Mouse (Mus musculus) small intestine, adult 2 months (tissue): ENCODE results near the gene C87436. TPM values are rescaled to one million over a fixed set of nuclear protein-coding genes. Genes with fewer than 3 reads are reported as not detected.
A peak's percentile ranks its signal among the peaks of the same experiment; 100 is the strongest.

Experiments used
- H3K27ac ChIP-seq: fragments of 200-500 bp; 2 replicates; pipeline ENCODE4 v1.5.1; 2012; ENCODE audit warnings: low read depth, low read length, control low read depth, inconsistent platforms; ENCODE audit not compliant: insufficient read depth
- H3K27me3 ChIP-seq: fragments of 200-500 bp; 2 replicates; pipeline ENCODE4 v1.6.1; 2012; ENCODE audit warnings: mild to moderate bottlenecking, moderate library complexity, low read length, inconsistent platforms; ENCODE audit not compliant: control insufficient read depth, insufficient read depth
- H3K36me3 ChIP-seq: fragments of 200-500 bp; 2 replicates; pipeline ENCODE4 v1.6.1; 2012; ENCODE audit warnings: mild to moderate bottlenecking, low read length, control low read depth, inconsistent platforms; ENCODE audit not compliant: control insufficient read depth, insufficient read depth
- H3K4me1 ChIP-seq: fragments of 200-500 bp; 2 replicates; pipeline ENCODE4 v1.6.1; 2012; ENCODE audit warnings: low read length, inconsistent platforms, mixed read lengths; ENCODE audit not compliant: control insufficient read depth, insufficient read depth, insufficient read length
- H3K4me3 ChIP-seq: fragments of 200-500 bp; 2 replicates; pipeline ENCODE4 v1.5.1; 2012; ENCODE audit warnings: low read depth, mild to moderate bottlenecking, control low read depth, inconsistent platforms, low read length, moderate library complexity
- CTCF ChIP-seq: fragments of 200-500 bp; IDR thresholded peaks from 2 replicates; pipeline ENCODE4 v1.5.1; 2012; ENCODE audit warnings: low read depth, mild to moderate bottlenecking, control low read depth, inconsistent platforms, low read length, moderate library complexity, mixed read lengths; ENCODE audit not compliant: insufficient replicate concordance, insufficient read length; ENCODE audit errors: extremely low read depth
- POLR2A ChIP-seq: fragments of 200-500 bp; IDR thresholded peaks from 2 replicates; pipeline ENCODE4 v1.6.1; 2012; ENCODE audit warnings: low read depth, mild to moderate bottlenecking, control low read depth, inconsistent platforms, low read length, moderate library complexity
- WGBS: fragments of 180-500 bp; shearing (Covaris S2); methylation state at CpG from one replicate; pipeline ENCODE4 v1.1.7; 2018; 5-methylcytosine and 5-hydroxymethylcytosine counted together
- polyA plus RNA-seq: library from polyadenylated mRNA; depleted of rRNA; stranded (reverse); fragments of >200 nt; gene quantifications from 2 replicates; pipeline ENCODE4 v1.2.3, GENCODE M21; 2012

C87436 gene
- polyA plus RNA-seq, 1 experiment = 4.1 TPM

GRCm38 (mm10) chr6:86446927-86447568, 8.9 kb downstream of the C87436 start:
- no peaks in the 10 kb centered on the region for H3K27me3 ChIP-seq
- H3K4me1 ChIP-seq = no peaks in the 10 kb centered on the region
- H3K4me3 ChIP-seq = no peak overlapping the region
- peaks cover 43% of the 10 kb centered on the region for H3K36me3 ChIP-seq
- TF ChIP-seq CTCF = no peak
- no peak for TF ChIP-seq POLR2A
- 61% methylated on average over 1 of the region's 1 CpGs for WGBS
- no peak overlapping the region for H3K27ac ChIP-seq

- Histone ChIP-seq H3K4me1 (no peaks in the 10 kb centered on the region), H3K4me3 (no peak overlapping the region), H3K27me3 (no peaks in the 10 kb centered on the region), H3K36me3 (peaks cover 46% of the 10 kb centered on the region), H3K27ac (no peak overlapping the region)
- no peak for TF ChIP-seq POLR2A
- TF ChIP-seq CTCF = no peak
- 88% methylated on average over 3 of the region's 3 CpGs for WGBS
Observed at GRCm38 (mm10) chr6:86456727-86457126, 18.6 kb downstream of the C87436 start.

- Histone ChIP-seq H3K36me3 (peaks cover 30% of the 10 kb centered on the region), H3K4me1 (no peaks in the 10 kb centered on the region), H3K27me3 (no peaks in the 10 kb centered on the region), H3K4me3 (no peak overlapping the region), H3K27ac (no peak overlapping the region)
- TF ChIP-seq POLR2A (no peak), CTCF (no peak)
- WGBS = 92% methylated on average over 3 of the region's 3 CpGs
Observed at GRCm38 (mm10) chr6:86463079-86463478, 24.9 kb downstream of the C87436 start.

GRCm38 (mm10) chr6:86471317-86471716, 33.1 kb downstream of the C87436 start:
- H3K27me3 ChIP-seq = no peaks in the 10 kb centered on the region
- peaks cover 12% of the 10 kb centered on the region for H3K4me1 ChIP-seq
- WGBS = 64% methylated on average over 3 of the region's 3 CpGs
- H3K4me3 ChIP-seq = no peak overlapping the region
- H3K36me3 ChIP-seq = peaks cover 8% of the 10 kb centered on the region; the same call in 1 of the 2 replicates
- H3K27ac ChIP-seq = peak overlapping the region; percentile 84
- no peak for TF ChIP-seq CTCF
- no peak for TF ChIP-seq POLR2A

GRCm38 (mm10) chr6:86471760-86472099, 33.6 kb downstream of the C87436 start:
- 4% methylated on average over 9 of the region's 9 CpGs for WGBS
- TF ChIP-seq POLR2A (no peak), CTCF (no peak)
- H3K36me3 ChIP-seq = peaks cover 8% of the 10 kb centered on the region; the same call in 1 of the 2 replicates

DNA sequence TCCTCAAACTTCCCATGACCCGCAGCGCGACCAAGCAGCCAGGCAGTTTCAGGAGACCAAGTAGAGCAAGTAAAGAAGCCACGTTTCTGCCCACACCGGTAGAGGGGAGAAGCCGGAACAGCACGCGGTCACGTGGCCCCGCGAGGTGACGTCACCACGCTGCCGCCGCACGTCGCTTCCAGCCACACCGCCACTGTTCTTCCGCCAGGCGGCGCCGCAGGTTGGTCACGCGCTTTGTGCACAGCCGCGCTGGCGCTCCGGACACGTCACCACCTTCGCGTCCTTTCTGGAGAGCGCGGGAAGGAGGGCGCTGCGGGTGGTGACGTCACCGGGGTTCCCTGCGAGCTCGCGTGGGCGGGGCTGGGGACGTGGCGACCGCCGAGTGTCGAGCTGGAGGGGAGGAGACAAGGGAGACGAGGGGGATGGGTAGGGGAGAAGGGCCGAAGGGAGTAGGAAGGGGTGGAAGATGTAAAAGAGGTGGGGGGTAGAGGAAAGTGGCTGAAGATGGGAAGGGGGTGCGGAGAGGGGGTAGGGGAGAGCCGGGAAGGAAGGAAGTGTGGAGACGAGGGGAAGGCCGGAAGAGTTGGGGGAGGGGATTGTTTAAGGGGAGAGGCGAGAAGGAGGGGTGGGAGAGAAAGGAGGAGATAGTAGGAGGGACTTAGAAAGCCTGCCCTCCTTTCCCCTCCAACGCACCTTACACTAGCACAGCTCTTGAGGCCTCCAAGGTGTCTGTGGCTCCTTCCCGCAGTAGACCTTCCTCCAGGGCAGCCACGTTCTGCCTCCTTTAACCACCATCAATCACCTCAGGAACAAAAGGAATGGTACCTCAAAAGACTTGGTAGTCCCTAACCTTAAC, 34.2 kb downstream of the C87436 start:
- peak overlapping the region; percentile 84 for H3K27ac ChIP-seq
- WGBS = under 1% methylated on average over 55 of the region's 56 CpGs
- H3K4me1 ChIP-seq = peaks cover 12% of the 10 kb centered on the region
- peak overlapping the region; percentile 64 for H3K4me3 ChIP-seq
- 0 out of 2 replicates have a peak, but pooled peaks cover 6% of the 10 kb centered on the region for H3K36me3 ChIP-seq
- H3K27me3 ChIP-seq = no peaks in the 10 kb centered on the region
- peak; percentile 79 for TF ChIP-seq CTCF
- TF ChIP-seq POLR2A = peak; percentile 60

More at GRCm38 (mm10) chr6:86471760-86472099, 33.6 kb downstream of the C87436 start:
- Histone ChIP-seq H3K27me3 (no peaks in the 10 kb centered on the region), H3K27ac (peak overlapping the region; percentile 84), H3K4me3 (peak overlapping the region; percentile 63), H3K4me1 (peaks cover 12% of the 10 kb centered on the region)

- Histone ChIP-seq H3K36me3 (0 out of 2 replicates have a peak, but pooled peaks cover 6% of the 10 kb centered on the region), H3K27me3 (no peaks in the 10 kb centered on the region), H3K27ac (peak overlapping the region; percentile 78), H3K4me1 (peaks cover 12% of the 10 kb centered on the region), H3K4me3 (peak overlapping the region; percentile 64)
- WGBS = 36% methylated on average over 7 of the region's 7 CpGs
- no peak for TF ChIP-seq CTCF
- no peak for TF ChIP-seq POLR2A
Observed at GRCm38 (mm10) chr6:86473077-86473476, 34.9 kb downstream of the C87436 start.
